Mouse (Mus musculus) liver, postnatal 0 days (tissue): ENCODE measurements around the gene Shank3.

Experiments
- CTCF ChIP-seq: sonication (generic); IDR thresholded peaks from 2 replicates; pipeline ENCODE4 v1.5.1; 2016; ENCODE audit warnings: antibody characterized with exemption, low read depth
- EP300 ChIP-seq: IDR thresholded peaks from 2 replicates; pipeline ENCODE4 v1.6.1; 2016; ENCODE audit warnings: antibody characterized with exemption, low read depth, mild to moderate bottlenecking

- TF ChIP-seq EP300 (no peak), CTCF (no peak)
Observed at GRCm38 (mm10) chr15:89452906-89453864, 46.2 kb upstream of the Shank3 start.
